Mouse (Mus musculus): Measurements from ENCODE around the gene Gtf2a1l. TPM values are rescaled to one million over a fixed set of nuclear protein-coding genes. Genes with fewer than 3 reads are reported as not detected.

The Gtf2a1l gene
- total and polyA plus RNA-seq, 3 experiments = 0.08 TPM; not detected in 2

DNA sequence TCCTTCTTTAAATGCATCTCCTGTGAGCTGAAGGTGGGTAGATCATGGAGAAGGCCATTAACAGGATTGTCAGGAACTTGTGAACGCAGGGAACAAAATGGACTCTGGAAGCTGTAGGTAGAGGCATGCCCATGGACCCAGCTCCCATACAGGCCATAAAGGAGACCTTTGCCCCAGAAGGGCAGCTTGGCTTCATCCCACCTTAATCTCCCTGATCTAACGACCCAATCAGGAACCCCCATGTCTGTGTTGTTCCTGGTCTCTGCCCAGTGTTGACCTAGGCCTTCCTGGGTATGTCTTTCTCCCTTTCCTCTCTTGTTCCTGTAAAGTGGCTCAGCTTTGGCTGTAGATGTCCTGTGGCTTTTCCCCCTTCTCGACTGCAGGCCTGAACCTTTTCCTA is 47.1 kb upstream of the Gtf2a1l start:
- H3K4me1 ChIP-seq (ENCODE audit: control insufficient read depth in 1 of 2, insufficient read depth in 2 of 2) = peaks cover 7 to 35% of the 10 kb centered on the region in 2 experiments; a peak in 3 of 4 replicates
- H3K27ac ChIP-seq (ENCODE audit: insufficient read depth, low read depth) = no peak overlapping the region
- H3K27me3 ChIP-seq (replicated peaks) = no peaks in the 10 kb centered on the region
- H3K4me3 ChIP-seq (replicated peaks in 1 of 3; ENCODE audit: low read depth in 2 of 3, low read length in 2 of 3, poor library complexity in 1 of 3) = no peak overlapping the region
- H3K9ac ChIP-seq (ENCODE audit: insufficient read depth, low read depth) = no peak overlapping the region
- H3K36me3 ChIP-seq (replicated peaks in 1 of 2; ENCODE audit: control insufficient read depth in 1 of 2, insufficient read depth in 1 of 2, low read length in 1 of 2) = peaks cover 0 to 7% of the 10 kb centered on the region in 2 experiments
- no peak overlapping the region for H3K4me2 ChIP-seq (ENCODE audit: insufficient read depth, low read depth, poor library complexity, severe bottlenecking)
- in situ Hi-C loops (cut with MboI; ENCODE audit: low pct_ligation_motif_present, low pct_unique_long_range_greater_than_20kb, low sequenced_read_pairs) = no loop called here
- dilution Hi-C loops (cut with MboI; ENCODE audit: extremely low pct_ligation_motif_present, extremely low pct_unique_long_range_greater_than_20kb, low sequenced_read_pairs) = no loop called here
- no peaks in the 10 kb centered on the region for H3K9me3 ChIP-seq (replicated peaks; ENCODE audit: low read length)
- DNase-seq (ENCODE audit: extremely low read depth) = no peak
- TF ChIP-seq TBP (conservative IDR thresholded peaks at IDR 0.05; ENCODE audit: low read depth, low read length) (no peak), USF2 (conservative IDR thresholded peaks at IDR 0.05; ENCODE audit: low read depth, low read length) (no peak), ZKSCAN1 (IDR thresholded peaks at IDR 0.05; ENCODE audit: borderline replicate concordance, low read depth, low read length) (no peak), JUN (IDR thresholded peaks at IDR 0.05; ENCODE audit: insufficient read depth, low read depth, low read length) (no peak), MYC (IDR thresholded peaks at IDR 0.05; ENCODE audit: low read depth, low read length) (no peak), RAD21 (IDR thresholded peaks at IDR 0.05; ENCODE audit: low read depth, low read length) (no peak)
- no peaks in the 10 kb centered on the region for H3K79me2 ChIP-seq (replicated peaks; ENCODE audit: control insufficient read depth, extremely low read depth, insufficient read depth, poor library complexity, severe bottlenecking)

DNA sequence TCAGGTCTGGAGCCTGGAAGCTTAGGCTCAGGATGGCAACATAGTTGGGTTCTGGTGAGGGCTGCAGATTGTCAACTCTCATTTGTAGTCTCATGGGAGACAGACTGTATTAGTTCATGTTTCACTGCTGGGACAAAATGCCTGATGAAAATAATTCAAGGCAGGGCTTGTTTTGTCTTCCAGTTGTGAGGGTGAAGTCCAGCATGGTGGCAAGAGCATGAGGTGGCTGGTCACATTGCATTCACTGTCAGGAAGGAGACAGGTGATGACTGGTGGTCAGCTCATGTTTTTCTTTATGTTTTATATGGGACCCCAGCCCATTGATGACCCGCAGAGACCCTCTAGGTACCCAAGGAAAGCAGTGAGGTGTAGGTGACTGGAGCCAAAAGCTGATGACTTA is 45.7 kb upstream of the Gtf2a1l start:
- no peaks in the 10 kb centered on the region for H3K27me3 ChIP-seq (replicated peaks)
- in situ Hi-C loops (cut with MboI; ENCODE audit: low pct_ligation_motif_present, low pct_unique_long_range_greater_than_20kb, low sequenced_read_pairs) (no loop called here), dilution Hi-C loops (cut with MboI; ENCODE audit: extremely low pct_ligation_motif_present, extremely low pct_unique_long_range_greater_than_20kb, low sequenced_read_pairs) (no loop called here)
- peaks cover 0 to 9% of the 10 kb centered on the region in 2 experiments for H3K36me3 ChIP-seq (replicated peaks in 1 of 2; ENCODE audit: control insufficient read depth in 1 of 2, insufficient read depth in 1 of 2, low read length in 1 of 2)
- H3K27ac ChIP-seq (ENCODE audit: insufficient read depth, low read depth) = no peak overlapping the region
- H3K4me1 ChIP-seq (ENCODE audit: control insufficient read depth in 1 of 2, insufficient read depth in 2 of 2) = peaks cover 7 to 26% of the 10 kb centered on the region in 2 experiments; a peak in 3 of 4 replicates
- DNase-seq (ENCODE audit: extremely low read depth) = no peak
- no peaks in the 10 kb centered on the region for H3K79me2 ChIP-seq (replicated peaks; ENCODE audit: control insufficient read depth, extremely low read depth, insufficient read depth, poor library complexity, severe bottlenecking)
- H3K4me3 ChIP-seq (replicated peaks in 1 of 3; ENCODE audit: low read depth in 2 of 3, low read length in 2 of 3, poor library complexity in 1 of 3) = no peak overlapping the region
- TF ChIP-seq SMC3 (IDR thresholded peaks at IDR 0.05; ENCODE audit: low read depth, low read length) (no peak), MAZ (IDR thresholded peaks at IDR 0.05; ENCODE audit: low read depth, low read length) (no peak), POLR2A (IDR thresholded peaks at IDR 0.05; ENCODE audit: low read depth, low read length) (no peak), NELFE (IDR thresholded peaks at IDR 0.05; ENCODE audit: low read depth, low read length) (no peak), ZNF384 (IDR thresholded peaks at IDR 0.05; ENCODE audit: low read depth, low read length) (no peak), GABPA (IDR thresholded peaks at IDR 0.05; ENCODE audit: insufficient replicate concordance, low read depth, low read length) (no peak), POLR2AphosphoS2 (IDR thresholded peaks at IDR 0.05; ENCODE audit: low read depth, low read length) (no peak), MAX (IDR thresholded peaks at IDR 0.05; ENCODE audit: low read length) (no peak), MYC (IDR thresholded peaks at IDR 0.05; ENCODE audit: low read depth, low read length) (no peak), BHLHE40 (IDR thresholded peaks at IDR 0.05; ENCODE audit: low read depth, low read length) (no peak), CTCF (conservative IDR thresholded peaks at IDR 0.05 in 1 of 2, IDR thresholded peaks at IDR 0.05 in 1 of 2; ENCODE audit: low read depth in 2 of 2, low read length in 2 of 2) (no peak), MAFK (IDR thresholded peaks at IDR 0.05; ENCODE audit: insufficient replicate concordance, low read length) (no peak), MXI1 (IDR thresholded peaks at IDR 0.05; ENCODE audit: low read depth, low read length) (no peak), TBP (conservative IDR thresholded peaks at IDR 0.05; ENCODE audit: low read depth, low read length) (no peak), ETS1 (conservative IDR thresholded peaks at IDR 0.05; ENCODE audit: low read depth, low read length) (no peak), ZKSCAN1 (IDR thresholded peaks at IDR 0.05; ENCODE audit: borderline replicate concordance, low read depth, low read length) (no peak), NRF1 (IDR thresholded peaks at IDR 0.05; ENCODE audit: low read depth, low read length) (no peak), TCF12 (IDR thresholded peaks at IDR 0.05; ENCODE audit: low read depth, low read length) (no peak), JUND (conservative IDR thresholded peaks at IDR 0.05; ENCODE audit: low read depth, low read length) (no peak), SIN3A (IDR thresholded peaks at IDR 0.05; ENCODE audit: low read length) (no peak)
- H3K4me2 ChIP-seq (ENCODE audit: insufficient read depth, low read depth, poor library complexity, severe bottlenecking) = no peak overlapping the region
- no peaks in the 10 kb centered on the region for H3K9me3 ChIP-seq (replicated peaks; ENCODE audit: low read length)
- no peak overlapping the region for H3K9ac ChIP-seq (ENCODE audit: insufficient read depth, low read depth)
